Mouse (Mus musculus) cerebellum, adult 2 months (tissue): ENCODE measurements at regions not wholly inside any gene's neighbourhood (a gene's known extent, or its start where the extent isn't known, plus 50 kb on each side); places are given as distances from the start of the nearest gene placed in this dataset.

Source experiments
- DNase-seq, 2 experiments: peaks; one replicate each; pipeline ENCODE4 v3.0.0; 2021
- H3K27ac ChIP-seq: fragments of 200-500 bp; 2 replicates; pipeline ENCODE4 v1.5.1; 2012; ENCODE audit warnings: low read length, control low read depth, inconsistent platforms; ENCODE audit not compliant: insufficient read depth
- H3K27me3 ChIP-seq: fragments of 200-500 bp; 2 replicates; pipeline ENCODE4 v1.6.1; 2012; ENCODE audit warnings: inconsistent platforms, mild to moderate bottlenecking, low read length, moderate library complexity; ENCODE audit not compliant: control insufficient read depth, insufficient read depth
- H3K4me1 ChIP-seq: fragments of 200-500 bp; 2 replicates; pipeline ENCODE4 v1.6.1; 2011; ENCODE audit warnings: low read length; ENCODE audit not compliant: control insufficient read depth, insufficient read depth
- H3K4me3 ChIP-seq: fragments of 200-500 bp; replicated peaks from 2 replicates; pipeline ENCODE3; 2011; ENCODE audit warnings: mild to moderate bottlenecking, low read depth, low read length, control low read depth; ENCODE audit not compliant: insufficient read depth
- CTCF ChIP-seq: fragments of 200-500 bp; IDR thresholded peaks from 2 replicates; pipeline ENCODE4 v1.5.1; 2011; ENCODE audit warnings: low read depth, mild to moderate bottlenecking, control low read depth, low read length, moderate library complexity, borderline replicate concordance; ENCODE audit not compliant: insufficient read depth
- POLR2A ChIP-seq: fragments of 200-500 bp; IDR thresholded peaks from 2 replicates; pipeline ENCODE4 v1.6.1; 2011; ENCODE audit warnings: low read length, control low read depth, borderline replicate concordance; ENCODE audit not compliant: insufficient read depth
- WGBS: fragments of 180-500 bp; shearing (Covaris S2); methylation state at CpG from one replicate; pipeline ENCODE4 v1.1.7; 2018; 5-methylcytosine and 5-hydroxymethylcytosine counted together

GRCm38 (mm10) chr6:117406312-117406595, 237.9 kb downstream of the Cxcl12 start:
- 81% methylated on average over 4 of the region's 4 CpGs for WGBS
- DNase-seq = no peak
- TF ChIP-seq CTCF (no peak), POLR2A (no peak)
- Histone ChIP-seq H3K27ac (no peak overlapping the region), H3K4me3 (no peak overlapping the region), H3K4me1 (no peaks in the 10 kb centered on the region), H3K27me3 (no peaks in the 10 kb centered on the region)

- no peaks in the 10 kb centered on the region for H3K4me1 ChIP-seq
- no peak for TF ChIP-seq CTCF
- no peak for TF ChIP-seq POLR2A
- H3K27me3 ChIP-seq = no peaks in the 10 kb centered on the region
- no peak overlapping the region for H3K27ac ChIP-seq
- WGBS = 60% methylated on average over 9 of the region's 9 CpGs
- no peak for DNase-seq
- H3K4me3 ChIP-seq = no peak overlapping the region
Observed at GRCm38 (mm10) chr6:117406757-117407156, 238.4 kb downstream of the Cxcl12 start.

- TF ChIP-seq POLR2A = no peak
- TF ChIP-seq CTCF = no peak
- Histone ChIP-seq H3K27ac (no peak overlapping the region), H3K4me3 (no peak overlapping the region), H3K27me3 (no peaks in the 10 kb centered on the region), H3K4me1 (no peaks in the 10 kb centered on the region)
- DNase-seq = no peak
- WGBS = 66% methylated on average over 15 of the region's 15 CpGs
Observed at GRCm38 (mm10) chr6:117407206-117407858, 239.0 kb downstream of the Cxcl12 start.

GRCm38 (mm10) chr6:117407953-117408352, 239.6 kb downstream of the Cxcl12 start:
- H3K4me1 ChIP-seq = no peaks in the 10 kb centered on the region
- no peak for TF ChIP-seq CTCF
- no peak for TF ChIP-seq POLR2A
- H3K27me3 ChIP-seq = no peaks in the 10 kb centered on the region
- 89% methylated on average over 5 of the region's 5 CpGs for WGBS
- DNase-seq = no peak
- H3K4me3 ChIP-seq = no peak overlapping the region
- no peak overlapping the region for H3K27ac ChIP-seq

GRCm38 (mm10) chr6:117408971-117409783, 240.8 kb downstream of the Cxcl12 start:
- Histone ChIP-seq H3K27me3 (no peaks in the 10 kb centered on the region), H3K4me1 (no peaks in the 10 kb centered on the region), H3K4me3 (no peak overlapping the region), H3K27ac (no peak overlapping the region)
- TF ChIP-seq POLR2A (no peak), CTCF (no peak)
- no peak for DNase-seq
- 36% methylated on average over 11 of the region's 11 CpGs for WGBS

- no peak overlapping the region for H3K27ac ChIP-seq
- no peaks in the 10 kb centered on the region for H3K4me1 ChIP-seq
- WGBS = 81% methylated on average over 5 of the region's 5 CpGs
- H3K4me3 ChIP-seq = no peak overlapping the region
- no peak for DNase-seq
- no peak for TF ChIP-seq CTCF
- no peak for TF ChIP-seq POLR2A
- H3K27me3 ChIP-seq = no peaks in the 10 kb centered on the region
Observed at GRCm38 (mm10) chr6:117414926-117415325, 246.6 kb downstream of the Cxcl12 start.

GRCm38 (mm10) chr6:117415901-117416300, 247.6 kb downstream of the Cxcl12 start:
- Histone ChIP-seq H3K27me3 (no peaks in the 10 kb centered on the region), H3K4me3 (no peak overlapping the region), H3K4me1 (no peaks in the 10 kb centered on the region), H3K27ac (no peak overlapping the region)
- DNase-seq = no peak
- 85% methylated on average over 6 of the region's 6 CpGs for WGBS
- no peak for TF ChIP-seq POLR2A
- TF ChIP-seq CTCF = no peak

- Histone ChIP-seq H3K27me3 (no peaks in the 10 kb centered on the region), H3K4me3 (no peak overlapping the region), H3K4me1 (no peaks in the 10 kb centered on the region), H3K27ac (no peak overlapping the region)
- TF ChIP-seq POLR2A (no peak), CTCF (no peak)
- WGBS = 39% methylated on average over 5 of the region's 5 CpGs
- no peak for DNase-seq
Observed at GRCm38 (mm10) chr6:117416461-117416860, 248.1 kb downstream of the Cxcl12 start.

GRCm38 (mm10) chr6:117422846-117423573, 254.7 kb downstream of the Cxcl12 start:
- 68% methylated on average over 10 of the region's 10 CpGs for WGBS
- Histone ChIP-seq H3K27me3 (no peaks in the 10 kb centered on the region), H3K4me1 (no peaks in the 10 kb centered on the region), H3K4me3 (no peak overlapping the region), H3K27ac (no peak overlapping the region)
- TF ChIP-seq CTCF (no peak), POLR2A (no peak)
- no peak for DNase-seq
